Mouse (Mus musculus) hindbrain, embryonic 11.5 days (tissue): ENCODE data around the gene Csnk1g2. TPM values are rescaled to one million over a fixed set of nuclear protein-coding genes. Genes with fewer than 3 reads are reported as not detected.

Experiments used
- ATAC-seq: fragments of 200-750 bp; cut with Nextera tagmentation; 2 replicates; pipeline ENCODE4 v1.8.0; 2017; ENCODE audit warnings: mild to moderate bottlenecking, moderate TSS enrichment, moderate library complexity; ENCODE audit not compliant: low FRiP score
- DNase-seq: peaks from one replicate; pipeline ENCODE4 v3.0.0-alpha.2; 2015; ENCODE audit warnings: low spot score
- H3K27ac ChIP-seq: fragments of 300-500 bp; sonication (generic); 2 replicates; pipeline ENCODE4 v1.5.1; 2014; ENCODE audit warnings: mild to moderate bottlenecking, low read depth, low read length
- H3K27me3 ChIP-seq: fragments of 300-500 bp; sonication (generic); 2 replicates; pipeline ENCODE4 v1.6.1; 2014; ENCODE audit warnings: mild to moderate bottlenecking, low read length, moderate library complexity, mixed read lengths; ENCODE audit not compliant: control insufficient read depth, insufficient read depth
- H3K36me3 ChIP-seq: fragments of 300-500 bp; sonication (generic); 2 replicates; pipeline ENCODE4 v1.6.1; 2014; ENCODE audit warnings: mild to moderate bottlenecking, low read length, moderate library complexity, mixed read lengths; ENCODE audit not compliant: control insufficient read depth, insufficient read depth
- H3K4me1 ChIP-seq: fragments of 300-500 bp; sonication (generic); replicated peaks from 2 replicates; pipeline ENCODE4 v1.6.1; 2014; ENCODE audit warnings: low read length, mixed read lengths; ENCODE audit not compliant: control insufficient read depth, insufficient read depth
- H3K4me2 ChIP-seq: fragments of 300-500 bp; sonication (generic); replicated peaks from 2 replicates; pipeline ENCODE4 v1.6.1; 2014; ENCODE audit warnings: mild to moderate bottlenecking, low read depth, low read length
- H3K4me3 ChIP-seq: fragments of 300-500 bp; sonication (generic); 2 replicates; pipeline ENCODE4 v1.5.1; 2014; ENCODE audit warnings: low read depth, low read length
- H3K9ac ChIP-seq: fragments of 300-500 bp; sonication (generic); 2 replicates; pipeline ENCODE4 v1.6.1; 2014; ENCODE audit warnings: low read depth, low read length
- H3K9me3 ChIP-seq: fragments of 300-500 bp; sonication (generic); 2 replicates; pipeline ENCODE4 v1.6.1; 2016; ENCODE audit warnings: low read length; ENCODE audit not compliant: control insufficient read depth
- WGBS: fragments of 180-500 bp; shearing (Covaris S2); extraction: QIAGEN DNeasy Blood & Tissue Kit; methylation state at CpG from one replicate; pipeline ENCODE4 v1.1.7; 2014; 5-methylcytosine and 5-hydroxymethylcytosine counted together
- polyA plus RNA-seq: library from polyadenylated mRNA; unstranded; fragments of >200 nt; fragmentation: Nextera tagmentation; extraction: Ambion mirVana; gene quantifications from 2 replicates; pipeline ENCODE4 v1.2.1, GENCODE M21; 2014

Gene Csnk1g2
- polyA plus RNA-seq, 1 experiment from 2014 or later: 71.1 TPM

- Histone ChIP-seq H3K9ac (peak overlapping the region; percentile 97), H3K36me3 (no peaks in the 10 kb centered on the region), H3K4me1 (peaks cover 21% of the 10 kb centered on the region), H3K27me3 (no peaks in the 10 kb centered on the region), H3K9me3 (no peaks in the 10 kb centered on the region), H3K27ac (peak overlapping the region; percentile 94), H3K4me3 (peak overlapping the region; percentile 92), H3K4me2 (peak overlapping the region; percentile 90)
- peak; percentile 94 for ATAC-seq
- under 1% methylated on average over 58 of the region's 78 CpGs for WGBS
- peak; percentile 99 for DNase-seq
Observed at GRCm38 (mm10) chr10:80676198-80676928, 53.7 kb downstream of the Csnk1g2 start.

GRCm38 (mm10) chr10:80677128-80677875 is 54.7 kb downstream of the Csnk1g2 start:
- H3K27ac ChIP-seq: peak overlapping the region; percentile 94
- ATAC-seq: peak; percentile 6; the same call in 1 of the 2 replicates
- H3K9ac ChIP-seq: peak overlapping the region; percentile 71
- peak overlapping the region; percentile 77 for H3K4me2 ChIP-seq
- 45% methylated on average over 9 of the region's 9 CpGs for WGBS
- peak overlapping the region; percentile 92 for H3K4me3 ChIP-seq
- H3K4me1 ChIP-seq: peaks cover 21% of the 10 kb centered on the region
- no peak for DNase-seq
- no peaks in the 10 kb centered on the region for H3K36me3 ChIP-seq
- H3K9me3 ChIP-seq: no peaks in the 10 kb centered on the region
- H3K27me3 ChIP-seq: no peaks in the 10 kb centered on the region

- ATAC-seq (no peak), DNase-seq (no peak)
- WGBS: 43% methylated on average over 8 of the region's 8 CpGs
- Histone ChIP-seq H3K9ac (peak within 1 kb of the TSS; percentile 71), H3K9me3 (no peaks in the 10 kb centered on the region), H3K36me3 (no peaks in the 10 kb centered on the region), H3K4me2 (peak within 1 kb of the TSS; percentile 77), H3K27ac (peak within 1 kb of the TSS; percentile 94), H3K27me3 (no peaks in the 10 kb centered on the region), H3K4me1 (peaks cover 21% of the 10 kb centered on the region), H3K4me3 (peak within 1 kb of the TSS; percentile 92)
Observed at GRCm38 (mm10) chr10:80677942-80678436, 55.4 kb downstream of the Csnk1g2 start, which contains the start of gene Mknk2. Gene Mknk2, minus strand, starts transcription at chr10:80678112.

- DNase-seq (no peak), ATAC-seq (no peak)
- H3K9ac ChIP-seq: no peak overlapping the region
- peak overlapping the region; percentile 48; the same call in 1 of the 2 replicates for H3K27ac ChIP-seq
- H3K27me3 ChIP-seq: no peaks in the 10 kb centered on the region
- no peaks in the 10 kb centered on the region for H3K36me3 ChIP-seq
- H3K4me2 ChIP-seq: no peak overlapping the region
- no peaks in the 10 kb centered on the region for H3K9me3 ChIP-seq
- peaks cover 17% of the 10 kb centered on the region for H3K4me1 ChIP-seq
- 53% methylated on average over 7 of the region's 10 CpGs for whole genome bisulfite sequencing
- no peak overlapping the region for H3K4me3 ChIP-seq
Observed at GRCm38 (mm10) chr10:80678601-80679377, 56.2 kb downstream of the Csnk1g2 start.

GRCm38 (mm10) chr10:80679556-80680259 is 57.1 kb downstream of the Csnk1g2 start:
- no peak overlapping the region for H3K4me2 ChIP-seq
- 0 out of 2 replicates have a peak overlapping the region, but pooled peaks have one; percentile 12 for H3K27ac ChIP-seq
- no peaks in the 10 kb centered on the region for H3K27me3 ChIP-seq
- H3K4me3 ChIP-seq: no peak overlapping the region
- peaks cover 8% of the 10 kb centered on the region for H3K4me1 ChIP-seq
- no peak for ATAC-seq
- no peaks in the 10 kb centered on the region for H3K9me3 ChIP-seq
- 72% methylated on average over 9 of the region's 9 CpGs for WGBS
- no peaks in the 10 kb centered on the region for H3K36me3 ChIP-seq
- DNase-seq: no peak
- H3K9ac ChIP-seq: no peak overlapping the region

GRCm38 (mm10) chr10:80680260-80680696 is 57.6 kb downstream of the Csnk1g2 start:
- DNase-seq (no peak), ATAC-seq (no peak)
- Histone ChIP-seq H3K36me3 (no peaks in the 10 kb centered on the region), H3K27me3 (no peaks in the 10 kb centered on the region), H3K27ac (no peak overlapping the region), H3K9ac (no peak overlapping the region), H3K9me3 (no peaks in the 10 kb centered on the region), H3K4me1 (peaks cover 6% of the 10 kb centered on the region; the same call in 1 of the 2 replicates), H3K4me3 (no peak overlapping the region), H3K4me2 (no peak overlapping the region)
- 88% methylated on average over 2 of the region's 2 CpGs for WGBS

- ATAC-seq (no peak), DNase-seq (no peak)
- WGBS: 94% methylated on average over 6 of the region's 6 CpGs
- no peak overlapping the region for H3K9ac ChIP-seq
- peaks cover 6% of the 10 kb centered on the region; the same call in 1 of the 2 replicates for H3K4me1 ChIP-seq
- H3K4me3 ChIP-seq: no peak overlapping the region
- no peak overlapping the region for H3K27ac ChIP-seq
- H3K4me2 ChIP-seq: no peak overlapping the region
- H3K27me3 ChIP-seq: no peaks in the 10 kb centered on the region
- H3K9me3 ChIP-seq: no peaks in the 10 kb centered on the region
- H3K36me3 ChIP-seq: peaks cover 5% of the 10 kb centered on the region
Observed at GRCm38 (mm10) chr10:80682003-80682402, 59.4 kb downstream of the Csnk1g2 start.

- no peak overlapping the region for H3K27ac ChIP-seq
- no peak overlapping the region for H3K4me3 ChIP-seq
- no peaks in the 10 kb centered on the region for H3K4me1 ChIP-seq
- DNase-seq: no peak
- H3K27me3 ChIP-seq: no peaks in the 10 kb centered on the region
- no peaks in the 10 kb centered on the region for H3K9me3 ChIP-seq
- peaks cover 5% of the 10 kb centered on the region for H3K36me3 ChIP-seq
- ATAC-seq: no peak
- H3K4me2 ChIP-seq: no peak overlapping the region
- WGBS: 100% methylated on average over 1 of the region's 1 CpGs
- no peak overlapping the region for H3K9ac ChIP-seq
Observed at GRCm38 (mm10) chr10:80683647-80684046, 61.0 kb downstream of the Csnk1g2 start.
